Mouse (Mus musculus) small intestine, adult 2 months (tissue): ENCODE measurements around the gene E2f3.

Experiments
- CTCF ChIP-seq: fragments of 200-500 bp; IDR thresholded peaks from 2 replicates; pipeline ENCODE4 v1.5.1; 2012; ENCODE audit warnings: low read depth, mild to moderate bottlenecking, control low read depth, inconsistent platforms, low read length, moderate library complexity, mixed read lengths; ENCODE audit not compliant: insufficient replicate concordance, insufficient read length; ENCODE audit errors: extremely low read depth
- POLR2A ChIP-seq: fragments of 200-500 bp; IDR thresholded peaks from 2 replicates; pipeline ENCODE4 v1.6.1; 2012; ENCODE audit warnings: low read depth, mild to moderate bottlenecking, control low read depth, inconsistent platforms, low read length, moderate library complexity

GRCm38 (mm10) chr13:30001041-30001440 lies 15.2 kb upstream of the E2f3 start:
- TF ChIP-seq POLR2A, result no peak
- TF ChIP-seq CTCF, result no peak
